Mouse (Mus musculus) hindbrain, postnatal 0 days (tissue): ENCODE measurements at regions not wholly inside any gene's neighbourhood (a gene's known extent, or its start where the extent isn't known, plus 50 kb on each side); places are given as distances from the start of the nearest gene placed in this dataset.

Experiments used
- ATAC-seq: fragments of 200-750 bp; cut with Nextera tagmentation; 2 replicates; pipeline ENCODE4 v1.8.0; 2017; ENCODE audit warnings: mild to moderate bottlenecking, moderate TSS enrichment, moderate library complexity
- DNase-seq: peaks from one replicate; pipeline ENCODE4 v3.0.0-alpha.2; 2015; ENCODE audit warnings: low spot score
- H3K27ac ChIP-seq: fragments of 300-500 bp; sonication (generic); 2 replicates; pipeline ENCODE4 v1.5.1; 2014; ENCODE audit warnings: mild to moderate bottlenecking
- H3K27me3 ChIP-seq: fragments of 300-500 bp; sonication (generic); 2 replicates; pipeline ENCODE4 v1.6.1; 2014; ENCODE audit warnings: low read length, mixed read lengths; ENCODE audit not compliant: insufficient read depth
- H3K36me3 ChIP-seq: fragments of 300-500 bp; sonication (generic); 2 replicates; pipeline ENCODE4 v1.6.1; 2014; ENCODE audit warnings: low read length, mixed read lengths; ENCODE audit not compliant: insufficient read depth
- H3K4me1 ChIP-seq: fragments of 300-500 bp; sonication (generic); 2 replicates; pipeline ENCODE4 v1.6.1; 2014; ENCODE audit warnings: antibody characterized with exemption, low read length, mixed read lengths; ENCODE audit not compliant: insufficient read depth
- H3K4me2 ChIP-seq: fragments of 300-500 bp; sonication (generic); 2 replicates; pipeline ENCODE4 v1.6.1; 2014; ENCODE audit warnings: low read depth, mild to moderate bottlenecking, low read length, moderate library complexity, mixed read lengths
- H3K4me3 ChIP-seq: fragments of 300-500 bp; sonication (generic); 2 replicates; pipeline ENCODE4 v1.5.1; 2014; ENCODE audit warnings: low read length
- H3K9ac ChIP-seq: fragments of 300-500 bp; sonication (generic); replicated peaks from 2 replicates; pipeline ENCODE4 v1.6.1; 2014; ENCODE audit warnings: mild to moderate bottlenecking, low read length, moderate library complexity, mixed read lengths
- H3K9me3 ChIP-seq: fragments of 300-500 bp; sonication (generic); 2 replicates; pipeline ENCODE4 v1.6.1; 2016; ENCODE audit warnings: low read length, mixed read lengths
- CTCF ChIP-seq: IDR thresholded peaks from 2 replicates; pipeline ENCODE4 v1.5.1; 2016; ENCODE audit warnings: antibody characterized with exemption, control low read depth, low read depth
- WGBS: fragments of 180-500 bp; shearing (Covaris S2); extraction: QIAGEN DNeasy Blood & Tissue Kit; methylation state at CpG from one replicate; pipeline ENCODE4 v1.1.7; 2014; 5-methylcytosine and 5-hydroxymethylcytosine counted together

- Histone ChIP-seq H3K9me3 (no peaks in the 10 kb centered on the region), H3K4me3 (no peak overlapping the region), H3K36me3 (no peaks in the 10 kb centered on the region), H3K4me2 (no peak overlapping the region), H3K27me3 (no peaks in the 10 kb centered on the region), H3K9ac (no peak overlapping the region), H3K4me1 (no peaks in the 10 kb centered on the region), H3K27ac (no peak overlapping the region)
- WGBS: 92% methylated on average over 1 of the region's 1 CpGs
- TF ChIP-seq CTCF: no peak
- DNase-seq (no peak), ATAC-seq (no peak)
These were observed 138.7 kb upstream of the Tle4 start for GRCm38 (mm10) chr19:14736514-14736913.

DNA sequence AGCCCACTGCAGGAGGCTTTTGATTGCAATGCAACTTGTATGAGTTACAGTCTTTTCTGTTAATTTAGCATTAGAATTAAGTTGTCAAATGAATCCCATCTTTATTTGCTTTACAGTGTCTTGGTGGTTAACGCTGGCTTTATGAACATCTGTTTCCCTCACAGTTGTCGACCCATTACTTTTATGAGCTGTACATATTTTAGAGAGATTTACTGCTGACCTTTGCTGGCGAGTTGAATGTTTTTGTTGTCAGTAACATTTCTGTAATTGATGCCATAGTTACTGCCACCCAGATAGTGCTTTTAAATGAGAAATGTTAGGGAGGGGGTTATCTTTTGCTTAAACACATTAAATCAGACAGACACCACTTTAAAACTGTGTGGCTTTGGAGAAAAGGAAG lies 127.5 kb upstream of the Tle4 start:
- H3K27me3 ChIP-seq: no peaks in the 10 kb centered on the region
- no peak overlapping the region for H3K4me3 ChIP-seq
- H3K4me2 ChIP-seq: no peak overlapping the region
- H3K9ac ChIP-seq: no peak overlapping the region
- DNase-seq (no peak), ATAC-seq (no peak)
- 48% methylated on average over 3 of the region's 3 CpGs for WGBS
- no peak overlapping the region for H3K27ac ChIP-seq
- TF ChIP-seq CTCF: no peak
- no peaks in the 10 kb centered on the region for H3K36me3 ChIP-seq
- no peaks in the 10 kb centered on the region for H3K9me3 ChIP-seq
- H3K4me1 ChIP-seq: no peaks in the 10 kb centered on the region

- Histone ChIP-seq H3K27ac (no peak overlapping the region), H3K4me2 (no peak overlapping the region), H3K9ac (no peak overlapping the region), H3K9me3 (no peaks in the 10 kb centered on the region), H3K4me3 (no peak overlapping the region), H3K36me3 (no peaks in the 10 kb centered on the region), H3K27me3 (no peaks in the 10 kb centered on the region), H3K4me1 (no peaks in the 10 kb centered on the region)
- TF ChIP-seq CTCF: no peak
- ATAC-seq (no peak), DNase-seq (no peak)
- WGBS: 72% methylated on average over 4 of the region's 4 CpGs
These were observed 126.8 kb upstream of the Tle4 start for GRCm38 (mm10) chr19:14724637-14725036.

- Histone ChIP-seq H3K4me1 (no peaks in the 10 kb centered on the region), H3K4me3 (no peak overlapping the region), H3K9ac (no peak overlapping the region), H3K4me2 (no peak overlapping the region), H3K27me3 (no peaks in the 10 kb centered on the region), H3K27ac (no peak overlapping the region), H3K36me3 (no peaks in the 10 kb centered on the region), H3K9me3 (no peaks in the 10 kb centered on the region)
- no peak for TF ChIP-seq CTCF
- DNase-seq: no peak
- WGBS: 95% methylated on average over 2 of the region's 2 CpGs
- no peak for ATAC-seq
These were observed 107.9 kb upstream of the Tle4 start for GRCm38 (mm10) chr19:14705791-14706190.

DNA sequence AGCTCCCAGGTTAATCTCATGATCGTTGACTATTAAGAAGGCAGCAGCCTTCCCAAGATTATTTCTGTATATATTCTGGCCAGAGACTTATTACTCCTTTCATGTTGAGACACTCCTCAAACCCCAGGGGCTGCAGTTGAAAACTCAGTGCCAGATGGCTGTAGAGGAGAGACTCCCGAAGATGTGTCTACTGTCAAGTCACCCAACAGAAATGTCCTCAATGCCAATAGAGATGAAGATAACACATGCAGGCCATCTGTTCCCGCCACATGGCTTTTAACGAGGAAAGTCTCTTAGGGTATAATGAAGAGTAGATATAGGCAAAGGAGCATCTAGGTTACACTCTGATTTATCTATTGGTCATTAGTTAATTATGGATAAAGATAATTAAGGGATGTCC lies 103.3 kb upstream of the Tle4 start:
- Histone ChIP-seq H3K27ac (no peak overlapping the region), H3K9me3 (no peaks in the 10 kb centered on the region), H3K4me1 (no peaks in the 10 kb centered on the region), H3K36me3 (no peaks in the 10 kb centered on the region), H3K27me3 (no peaks in the 10 kb centered on the region), H3K4me2 (no peak overlapping the region), H3K9ac (no peak overlapping the region), H3K4me3 (no peak overlapping the region)
- no peak for TF ChIP-seq CTCF
- DNase-seq: peak; percentile 66
- no peak for ATAC-seq
- 63% methylated on average over 4 of the region's 4 CpGs for WGBS

DNA sequence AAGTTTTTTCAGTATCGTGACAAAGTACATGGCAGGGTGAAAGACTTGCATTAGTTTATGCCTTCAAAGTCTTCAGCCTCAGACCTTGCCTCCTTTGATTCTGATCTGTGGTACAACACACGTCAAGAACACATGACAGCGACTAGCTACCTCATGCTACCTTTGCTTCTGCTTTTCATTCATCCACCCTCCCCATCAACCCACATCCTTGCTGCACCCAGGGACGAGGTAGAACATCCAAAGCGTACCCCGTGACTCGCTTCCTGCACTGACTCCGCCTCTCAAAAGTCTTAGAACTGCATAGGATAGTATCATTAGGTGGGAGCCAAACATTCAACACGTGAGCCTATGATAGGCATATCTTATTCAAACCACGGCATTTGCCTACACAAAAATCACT lies 97.5 kb upstream of the Tle4 start:
- DNase-seq (no peak), ATAC-seq (no peak)
- no peak overlapping the region for H3K4me2 ChIP-seq
- 90% methylated on average over 10 of the region's 10 CpGs for WGBS
- H3K9ac ChIP-seq: no peak overlapping the region
- H3K27ac ChIP-seq: no peak overlapping the region
- no peak overlapping the region for H3K4me3 ChIP-seq
- no peaks in the 10 kb centered on the region for H3K9me3 ChIP-seq
- H3K4me1 ChIP-seq: no peaks in the 10 kb centered on the region
- no peaks in the 10 kb centered on the region for H3K27me3 ChIP-seq
- no peak for TF ChIP-seq CTCF
- no peaks in the 10 kb centered on the region for H3K36me3 ChIP-seq

DNA sequence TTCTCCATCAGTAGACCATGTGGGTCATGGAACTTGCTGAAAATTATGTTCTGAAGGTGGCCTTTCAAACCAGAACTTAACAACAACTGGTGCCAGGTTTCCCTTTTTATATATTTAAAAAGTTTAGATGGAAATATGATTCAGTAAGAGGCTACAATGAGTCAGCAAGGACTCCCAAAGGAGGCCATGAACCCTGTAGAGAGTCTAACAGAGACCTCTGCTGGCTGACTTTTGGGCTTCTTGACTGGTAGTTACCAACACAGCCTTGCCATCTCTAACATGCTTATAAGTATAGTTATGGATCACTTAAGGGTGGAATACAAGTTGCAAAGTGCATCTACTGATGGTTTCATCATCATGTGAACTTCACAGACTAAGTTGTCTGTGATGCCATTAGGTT lies 94.3 kb upstream of the Tle4 start:
- H3K4me3 ChIP-seq: no peak overlapping the region
- no peaks in the 10 kb centered on the region for H3K27me3 ChIP-seq
- H3K4me2 ChIP-seq: no peak overlapping the region
- H3K27ac ChIP-seq: no peak overlapping the region
- no peaks in the 10 kb centered on the region for H3K9me3 ChIP-seq
- no peaks in the 10 kb centered on the region for H3K36me3 ChIP-seq
- no peak for TF ChIP-seq CTCF
- no peak overlapping the region for H3K9ac ChIP-seq
- no peak for DNase-seq
- ATAC-seq: no peak
- H3K4me1 ChIP-seq: no peaks in the 10 kb centered on the region
